Mouse (Mus musculus) MEL (cell line): Measurements from ENCODE around the gene U2af1l4. TPM values are rescaled to one million over a fixed set of nuclear protein-coding genes. Genes with fewer than 3 reads are reported as not detected.
A peak's percentile ranks its signal among the peaks of the same experiment; 100 is the strongest.

Source experiments
- DNase-seq: peaks from one replicate; pipeline ENCODE4 v3.0.0; 2011; ENCODE audit warnings: low read depth, low spot score
- H3K27ac ChIP-seq: 2 replicates; pipeline ENCODE4 v1.5.1; 2012; ENCODE audit warnings: low read depth, mild to moderate bottlenecking, control low read depth, low read length, moderate library complexity; ENCODE audit not compliant: control insufficient read depth
- H3K27me3 ChIP-seq, 2 experiments: fragments of 150-350 bp in 1 of 2; sonication (generic) in 1 of 2; 2 replicates each; pipeline ENCODE4 v1.6.1; 2012; ENCODE audit warnings: low read length in 2 of 2, mild to moderate bottlenecking in 2 of 2, improper control_type of control experiment in 1 of 2, moderate library complexity in 1 of 2; ENCODE audit not compliant: insufficient read depth in 2 of 2, control insufficient read depth in 1 of 2
- H3K36me3 ChIP-seq, 2 experiments: 2 replicates each; pipeline ENCODE4 v1.6.1; 2012 to 2014; ENCODE audit warnings: low read length in 2 of 2, improper control_type of control experiment in 1 of 2, inconsistent platforms in 1 of 2, mild to moderate bottlenecking in 1 of 2; ENCODE audit not compliant: insufficient read depth in 2 of 2, control insufficient read depth in 1 of 2
- H3K4me1 ChIP-seq, 2 experiments: fragments of 150-350 bp in 1 of 2; sonication (generic) in 1 of 2; 2 replicates each; pipeline ENCODE4 v1.6.1; 2012; ENCODE audit warnings: low read length in 2 of 2, improper control_type of control experiment in 1 of 2, mild to moderate bottlenecking in 1 of 2; ENCODE audit not compliant: insufficient read depth in 2 of 2, control insufficient read depth in 1 of 2
- H3K4me3 ChIP-seq, 2 experiments: fragments of 150-350 bp in 1 of 2; sonication (generic) in 1 of 2; 2 replicates each; pipeline ENCODE4 v1.5.1; 2012; ENCODE audit warnings: low read depth in 2 of 2, low read length in 2 of 2, mild to moderate bottlenecking in 2 of 2, moderate library complexity in 2 of 2, control low read depth in 1 of 2, improper control_type of control experiment in 1 of 2; ENCODE audit not compliant: control insufficient read depth in 1 of 2, insufficient read depth in 1 of 2
- H3K79me2 ChIP-seq: 2 replicates; pipeline ENCODE4 v1.6.1; 2012; ENCODE audit warnings: mild to moderate bottlenecking, low read length, moderate library complexity; ENCODE audit not compliant: control insufficient read depth, poor library complexity, insufficient read depth
- H3K9ac ChIP-seq: 2 replicates; pipeline ENCODE4 v1.6.1; 2012; ENCODE audit warnings: low read depth, mild to moderate bottlenecking, control low read depth, low read length, moderate library complexity; ENCODE audit not compliant: control insufficient read depth, poor library complexity, severe bottlenecking
- H3K9me3 ChIP-seq: fragments of 150-350 bp; sonication (generic); replicated peaks from 2 replicates; pipeline ENCODE4 v1.6.1; 2012; ENCODE audit warnings: mild to moderate bottlenecking, low read length, improper control_type of control experiment, moderate library complexity; ENCODE audit not compliant: insufficient read depth
- CHD2 ChIP-seq: IDR thresholded peaks from 2 replicates; pipeline ENCODE4 v1.6.1; 2011; ENCODE audit warnings: low read length, improper control_type of control experiment
- CTCF ChIP-seq, 3 experiments: IDR thresholded peaks in 2 of 3; conservative IDR thresholded peaks in 1 of 3; 2 replicates each; pipeline ENCODE4 v1.5.1; 2011 to 2012; ENCODE audit warnings: low read length in 3 of 3, low read depth in 2 of 3, mild to moderate bottlenecking in 2 of 3, improper control_type of control experiment in 1 of 3, inconsistent platforms in 1 of 3, mixed read lengths in 1 of 3, moderate library complexity in 1 of 3; ENCODE audit not compliant: control insufficient read depth in 1 of 3, insufficient read depth in 1 of 3, poor library complexity in 1 of 3, severe bottlenecking in 1 of 3
- ELF1 ChIP-seq: IDR thresholded peaks from 2 replicates; pipeline ENCODE4 v1.6.1; 2014; ENCODE audit warnings: low read depth, mild to moderate bottlenecking, inconsistent platforms, low read length, improper control_type of control experiment, moderate library complexity
- EP300 ChIP-seq, 2 experiments: IDR thresholded peaks; 2 replicates each; pipeline ENCODE4 v1.6.1; 2011; ENCODE audit warnings: improper control_type of control experiment in 2 of 2, low read length in 2 of 2, low read depth in 1 of 2, mild to moderate bottlenecking in 1 of 2
- GABPA ChIP-seq: IDR thresholded peaks from 2 replicates; pipeline ENCODE4 v1.6.1; 2012; ENCODE audit warnings: low read depth, mild to moderate bottlenecking, inconsistent platforms, low read length, improper control_type of control experiment, moderate library complexity
- HCFC1 ChIP-seq: IDR thresholded peaks from 2 replicates; pipeline ENCODE4 v1.6.1; 2012; ENCODE audit warnings: low read depth, mild to moderate bottlenecking, inconsistent platforms, low read length, improper control_type of control experiment, moderate library complexity
- KAT2A ChIP-seq: conservative IDR thresholded peaks from 2 replicates; pipeline ENCODE4 v1.6.1; 2012; ENCODE audit warnings: low read depth, low read length, improper control_type of control experiment, inconsistent platforms
- MAFK ChIP-seq: IDR thresholded peaks from 2 replicates; pipeline ENCODE4 v1.6.1; 2011; ENCODE audit warnings: low read depth, mild to moderate bottlenecking, low read length, improper control_type of control experiment, borderline replicate concordance
- MAZ ChIP-seq: IDR thresholded peaks from 2 replicates; pipeline ENCODE4 v1.6.1; 2012; ENCODE audit warnings: low read depth, mild to moderate bottlenecking, inconsistent platforms, low read length, improper control_type of control experiment
- MXI1 ChIP-seq: IDR thresholded peaks from 2 replicates; pipeline ENCODE4 v1.6.1; 2011; ENCODE audit warnings: mild to moderate bottlenecking, low read depth, low read length, improper control_type of control experiment
- MYC ChIP-seq: IDR thresholded peaks from 2 replicates; pipeline ENCODE4 v1.6.1; 2011; ENCODE audit warnings: low read depth, mild to moderate bottlenecking, low read length, improper control_type of control experiment, moderate library complexity
- POLR2AphosphoS2 ChIP-seq: IDR thresholded peaks from 2 replicates; pipeline ENCODE4 v1.6.1; 2011; ENCODE audit warnings: low read length, improper control_type of control experiment
- POLR2AphosphoS5 ChIP-seq: IDR thresholded peaks from 2 replicates; pipeline ENCODE4 v1.6.1; 2012; ENCODE audit warnings: low read depth, borderline replicate concordance, mild to moderate bottlenecking, inconsistent platforms, low read length, moderate library complexity, mixed read lengths
- RAD21 ChIP-seq: IDR thresholded peaks from 2 replicates; pipeline ENCODE4 v1.6.1; 2011; ENCODE audit warnings: mild to moderate bottlenecking, low read depth, low read length, improper control_type of control experiment
- RCOR1 ChIP-seq: IDR thresholded peaks from 2 replicates; pipeline ENCODE4 v1.6.1; 2012; ENCODE audit warnings: low read depth, mild to moderate bottlenecking, inconsistent platforms, low read length, improper control_type of control experiment
- SIN3A ChIP-seq: IDR thresholded peaks from 2 replicates; pipeline ENCODE4 v1.6.1; 2012; ENCODE audit warnings: low read length, improper control_type of control experiment, inconsistent platforms
- SMC3 ChIP-seq: IDR thresholded peaks from 2 replicates; pipeline ENCODE4 v1.6.1; 2011; ENCODE audit warnings: low read depth, low read length, improper control_type of control experiment
- TCF12 ChIP-seq: IDR thresholded peaks from 2 replicates; pipeline ENCODE4 v1.6.1; 2014; ENCODE audit warnings: low read depth, mild to moderate bottlenecking, inconsistent platforms, low read length, improper control_type of control experiment, moderate library complexity
- UBTF ChIP-seq: IDR thresholded peaks from 2 replicates; pipeline ENCODE4 v1.6.1; 2012; ENCODE audit warnings: low read depth, mild to moderate bottlenecking, inconsistent platforms, low read length, improper control_type of control experiment, moderate library complexity, borderline replicate concordance; ENCODE audit not compliant: insufficient read depth
- USF1 ChIP-seq: IDR thresholded peaks from 2 replicates; pipeline ENCODE4 v1.6.1; 2014; ENCODE audit warnings: low read depth, mild to moderate bottlenecking, inconsistent platforms, low read length, improper control_type of control experiment, moderate library complexity
- USF2 ChIP-seq, 2 experiments: IDR thresholded peaks; 2 replicates each; pipeline ENCODE4 v1.6.1; 2011 to 2012; ENCODE audit warnings: improper control_type of control experiment in 2 of 2, low read length in 2 of 2, borderline replicate concordance in 1 of 2, inconsistent platforms in 1 of 2, low read depth in 1 of 2, mild to moderate bottlenecking in 1 of 2; ENCODE audit not compliant: insufficient read depth in 1 of 2
- ZC3H11A ChIP-seq: IDR thresholded peaks from 2 replicates; pipeline ENCODE4 v1.6.1; 2012; ENCODE audit warnings: low read depth, mild to moderate bottlenecking, inconsistent platforms, low read length, improper control_type of control experiment
- ZKSCAN1 ChIP-seq: IDR thresholded peaks from 2 replicates; pipeline ENCODE4 v1.6.1; 2012; ENCODE audit warnings: low read depth, mild to moderate bottlenecking, inconsistent platforms, low read length, improper control_type of control experiment, moderate library complexity
- ZMIZ1 ChIP-seq: IDR thresholded peaks from 2 replicates; pipeline ENCODE4 v1.6.1; 2012; ENCODE audit warnings: low read depth, mild to moderate bottlenecking, inconsistent platforms, low read length, improper control_type of control experiment, moderate library complexity
- ZNF384 ChIP-seq: IDR thresholded peaks from 2 replicates; pipeline ENCODE4 v1.6.1; 2012; ENCODE audit warnings: low read depth, mild to moderate bottlenecking, inconsistent platforms, low read length, improper control_type of control experiment
- polyA plus RNA-seq, 2 experiments: library from polyadenylated mRNA; stranded (reverse) in 1 of 2; unstranded in 1 of 2; fragments of >175 nt in 1 of 2; fragments of >200 nt in 1 of 2; gene quantifications; 2 replicates each; pipeline versions ENCODE4 v1.2.1 to v1.2.4; 2012; ENCODE audit warnings: low replicate concordance in 2 of 2, low read depth in 1 of 2; ENCODE audit not compliant: insufficient read length in 2 of 2, insufficient read depth in 1 of 2, missing spikeins in 1 of 2
- total RNA-seq: library from RNA; depleted of rRNA; stranded (reverse); fragments of 300-350 nt; gene quantifications from 2 replicates; pipeline ENCODE4 v1.2.3, GENCODE M21; 2012

U2af1l4 gene
- total and polyA plus RNA-seq, 3 experiments, result 72.5 to 74.2 TPM; not detected in 1

DNA sequence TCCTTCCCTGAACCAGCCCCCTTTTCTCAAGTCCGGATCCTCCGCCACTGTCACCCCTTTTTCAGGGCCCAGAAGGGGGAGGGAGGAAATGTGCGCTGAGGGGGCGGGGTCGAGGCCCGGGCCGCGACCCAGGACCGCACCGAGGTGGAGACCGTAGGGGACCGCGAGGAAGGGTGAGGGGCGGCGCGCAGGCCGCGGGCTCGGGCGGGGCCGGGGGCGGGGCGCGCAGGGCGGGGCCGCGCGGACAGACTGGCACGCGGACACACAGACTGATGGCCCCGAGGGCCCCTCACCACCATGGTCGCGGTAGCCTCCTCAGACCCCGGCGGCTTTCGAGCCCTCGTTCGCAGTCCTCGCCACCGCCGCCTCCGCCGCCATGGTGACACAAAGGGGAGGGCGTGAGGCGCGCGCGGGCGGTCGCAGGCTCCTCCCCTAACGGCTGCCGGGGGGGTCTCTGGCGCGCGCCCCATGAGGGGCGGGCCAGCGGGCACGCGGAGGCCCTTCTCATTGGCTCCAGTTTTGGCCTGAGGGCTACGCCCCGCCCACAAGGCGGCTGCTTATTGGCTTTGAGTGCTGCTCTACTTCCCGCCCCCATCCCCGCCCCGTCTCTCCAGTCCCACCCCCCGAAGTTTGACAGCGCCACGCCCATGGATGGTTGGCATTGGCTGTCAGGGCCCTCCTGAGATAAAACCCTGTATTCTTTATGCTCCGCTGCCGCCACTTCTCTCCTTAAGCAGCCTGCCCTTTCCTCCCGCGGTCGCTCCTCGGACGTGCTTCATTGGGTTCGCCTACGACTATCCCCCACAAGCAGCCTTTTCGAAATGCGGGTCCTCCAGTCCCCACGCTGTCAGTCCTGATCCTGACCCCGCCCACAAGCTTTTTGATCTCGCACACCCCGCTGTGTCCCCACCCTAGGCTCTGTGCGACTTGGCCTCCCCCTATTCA is 28.2 kb upstream of the U2af1l4 start, which contains the start of gene Arhgap33 (continued):
- peak; percentile 48; the same call in 1 of the 2 replicates for TF ChIP-seq ZMIZ1
- TF ChIP-seq HCFC1, result peak; percentile 49; the same call in 1 of the 2 replicates
- TF ChIP-seq MYC, result no peak
- TF ChIP-seq TCF12, result no peak

DNA sequence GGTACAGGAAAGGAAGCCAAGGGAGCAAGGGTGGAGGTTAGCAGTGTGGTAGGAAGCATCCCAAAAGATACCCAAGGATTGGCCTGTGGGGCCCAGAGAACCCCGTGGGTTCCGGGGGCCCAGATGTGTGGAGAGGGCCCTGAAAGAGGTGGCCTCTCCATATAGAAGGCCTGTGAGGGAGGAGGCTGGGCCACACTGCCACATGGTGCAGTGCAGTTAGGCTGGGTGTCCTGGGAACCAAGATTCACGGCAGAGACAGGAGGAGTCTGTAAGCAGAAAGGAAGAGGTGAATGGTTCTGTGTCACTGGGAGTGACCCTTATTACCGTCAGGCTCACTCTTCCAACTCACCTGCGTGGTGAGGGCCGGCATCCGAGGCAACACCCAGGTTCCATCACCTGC is 22.5 kb upstream of the U2af1l4 start:
- TF ChIP-seq RCOR1, result no peak
- TF ChIP-seq, all 39 proteins: peak for 0
- DNase-seq, result no peak
- Histone ChIP-seq H3K27ac (no peak overlapping the region), H3K9me3 (no peaks in the 10 kb centered on the region), H3K9ac (no peak overlapping the region), H3K4me3 (no peak overlapping the region), H3K36me3 (peaks cover 0 to 22% of the 10 kb centered on the region in 2 experiments; a peak in 2 of 4 replicates), H3K4me1 (peaks cover 0 to 20% of the 10 kb centered on the region in 2 experiments; a peak in 3 of 4 replicates), H3K27me3 (no peaks in the 10 kb centered on the region), H3K79me2 (no peaks in the 10 kb centered on the region)

DNA sequence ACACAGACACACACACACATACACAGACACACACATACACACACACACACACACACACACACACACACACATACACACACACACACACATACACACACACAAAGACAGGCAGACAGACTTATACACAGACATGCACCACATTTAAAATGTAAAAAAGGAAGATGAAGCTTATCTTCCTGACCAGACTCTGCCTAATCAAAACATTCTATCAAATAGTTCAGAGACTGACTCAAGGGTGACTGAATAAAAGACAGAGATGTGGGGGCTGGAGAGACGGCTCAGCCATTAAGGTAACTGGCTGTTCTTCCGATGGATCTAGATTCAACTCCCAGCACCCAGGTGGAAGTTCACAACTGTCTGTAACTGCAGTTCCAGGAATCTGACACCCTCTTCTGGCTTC is 18.8 kb upstream of the U2af1l4 start:
- Histone ChIP-seq H3K9ac (peak overlapping the region; percentile 5), H3K9me3 (no peaks in the 10 kb centered on the region), H3K27me3 (no peaks in the 10 kb centered on the region), H3K27ac (peak overlapping the region; percentile 87), H3K4me3 (0 out of 4 replicates have a peak overlapping the region, but pooled peaks of 1 of the 2 experiments have one; percentile 3), H3K36me3 (peaks cover 0 to 11% of the 10 kb centered on the region in 2 experiments; a peak in 3 of 4 replicates), H3K4me1 (peaks cover 0 to 17% of the 10 kb centered on the region in 2 experiments; a peak in 3 of 4 replicates), H3K79me2 (no peaks in the 10 kb centered on the region)
- peak; percentile 86 for DNase-seq
- no peak for TF ChIP-seq CHD2
- TF ChIP-seq ZKSCAN1, result no peak
- no peak for TF ChIP-seq POLR2AphosphoS5
- TF ChIP-seq RCOR1, result peak; percentile 74; the same call in 1 of the 2 replicates
- no peak; the same call in 1 of the 2 replicates for TF ChIP-seq HCFC1
- TF ChIP-seq USF2 (IDR thresholded peaks at IDR 0.05; ENCODE audit: borderline replicate concordance in 1 of 2, insufficient read depth in 1 of 2, low read depth in 1 of 2, low read length in 2 of 2), result no peak
- no peak for TF ChIP-seq POLR2AphosphoS2
- TF ChIP-seq ZMIZ1, result no peak
- peak; percentile 91 for TF ChIP-seq TCF12
- TF ChIP-seq EP300 (IDR thresholded peaks at IDR 0.05; ENCODE audit: low read depth in 1 of 2, low read length in 2 of 2), result peak; percentile 85 to 94
- TF ChIP-seq UBTF, result no peak
- no peak for TF ChIP-seq RAD21
- TF ChIP-seq MAFK, result no peak
- TF ChIP-seq CTCF (IDR thresholded peaks at IDR 0.05 in 2 of 3, conservative IDR thresholded peaks at IDR 0.05 in 1 of 3; ENCODE audit: control insufficient read depth in 1 of 3, insufficient read depth in 1 of 3, low read depth in 2 of 3, low read length in 3 of 3, poor library complexity in 1 of 3, severe bottlenecking in 1 of 3), result no peak
- TF ChIP-seq SMC3, result no peak
- TF ChIP-seq USF1, result no peak
- TF ChIP-seq KAT2A, result no peak
- no peak for TF ChIP-seq ELF1
- TF ChIP-seq GABPA, result no peak
- TF ChIP-seq MXI1, result peak; percentile 20; the same call in 1 of the 2 replicates
- no peak for TF ChIP-seq ZC3H11A
- TF ChIP-seq MAZ, result no peak
- no peak; the same call in none of the 2 replicates for TF ChIP-seq SIN3A
- TF ChIP-seq ZNF384, result no peak
